Mouse (Mus musculus) MEL (cell line): ENCODE data around the gene a. TPM values are rescaled to one million over a fixed set of nuclear protein-coding genes. Genes with fewer than 3 reads are reported as not detected.

Experiments used
- DNase-seq: peaks from one replicate; pipeline ENCODE4 v3.0.0; 2011; ENCODE audit warnings: low read depth, low spot score
- H3K27ac ChIP-seq: 2 replicates; pipeline ENCODE4 v1.5.1; 2012; ENCODE audit warnings: low read depth, mild to moderate bottlenecking, control low read depth, low read length, moderate library complexity; ENCODE audit not compliant: control insufficient read depth
- H3K27me3 ChIP-seq, 2 experiments: fragments of 150-350 bp in 1 of 2; sonication (generic) in 1 of 2; 2 replicates each; pipeline ENCODE4 v1.6.1; 2012; ENCODE audit warnings: low read length in 2 of 2, mild to moderate bottlenecking in 2 of 2, improper control_type of control experiment in 1 of 2, moderate library complexity in 1 of 2; ENCODE audit not compliant: insufficient read depth in 2 of 2, control insufficient read depth in 1 of 2
- H3K36me3 ChIP-seq, 2 experiments: 2 replicates each; pipeline ENCODE4 v1.6.1; 2012 to 2014; ENCODE audit warnings: low read length in 2 of 2, improper control_type of control experiment in 1 of 2, inconsistent platforms in 1 of 2, mild to moderate bottlenecking in 1 of 2; ENCODE audit not compliant: insufficient read depth in 2 of 2, control insufficient read depth in 1 of 2
- H3K4me1 ChIP-seq, 2 experiments: fragments of 150-350 bp in 1 of 2; sonication (generic) in 1 of 2; 2 replicates each; pipeline ENCODE4 v1.6.1; 2012; ENCODE audit warnings: low read length in 2 of 2, improper control_type of control experiment in 1 of 2, mild to moderate bottlenecking in 1 of 2; ENCODE audit not compliant: insufficient read depth in 2 of 2, control insufficient read depth in 1 of 2
- H3K4me3 ChIP-seq, 2 experiments: fragments of 150-350 bp in 1 of 2; sonication (generic) in 1 of 2; 2 replicates each; pipeline ENCODE4 v1.5.1; 2012; ENCODE audit warnings: low read depth in 2 of 2, low read length in 2 of 2, mild to moderate bottlenecking in 2 of 2, moderate library complexity in 2 of 2, control low read depth in 1 of 2, improper control_type of control experiment in 1 of 2; ENCODE audit not compliant: control insufficient read depth in 1 of 2, insufficient read depth in 1 of 2
- H3K79me2 ChIP-seq: 2 replicates; pipeline ENCODE4 v1.6.1; 2012; ENCODE audit warnings: mild to moderate bottlenecking, low read length, moderate library complexity; ENCODE audit not compliant: control insufficient read depth, poor library complexity, insufficient read depth
- H3K9ac ChIP-seq: 2 replicates; pipeline ENCODE4 v1.6.1; 2012; ENCODE audit warnings: low read depth, mild to moderate bottlenecking, control low read depth, low read length, moderate library complexity; ENCODE audit not compliant: control insufficient read depth, poor library complexity, severe bottlenecking
- H3K9me3 ChIP-seq: fragments of 150-350 bp; sonication (generic); replicated peaks from 2 replicates; pipeline ENCODE4 v1.6.1; 2012; ENCODE audit warnings: mild to moderate bottlenecking, low read length, improper control_type of control experiment, moderate library complexity; ENCODE audit not compliant: insufficient read depth
- BHLHE40 ChIP-seq: IDR thresholded peaks from 2 replicates; pipeline ENCODE4 v1.6.1; 2012; ENCODE audit warnings: low read depth, mild to moderate bottlenecking, inconsistent platforms, low read length, improper control_type of control experiment, borderline replicate concordance
- CHD2 ChIP-seq: IDR thresholded peaks from 2 replicates; pipeline ENCODE4 v1.6.1; 2011; ENCODE audit warnings: low read length, improper control_type of control experiment
- CTCF ChIP-seq, 3 experiments: IDR thresholded peaks in 2 of 3; conservative IDR thresholded peaks in 1 of 3; 2 replicates each; pipeline ENCODE4 v1.5.1; 2011 to 2012; ENCODE audit warnings: low read length in 3 of 3, low read depth in 2 of 3, mild to moderate bottlenecking in 2 of 3, improper control_type of control experiment in 1 of 3, inconsistent platforms in 1 of 3, mixed read lengths in 1 of 3, moderate library complexity in 1 of 3; ENCODE audit not compliant: control insufficient read depth in 1 of 3, insufficient read depth in 1 of 3, poor library complexity in 1 of 3, severe bottlenecking in 1 of 3
- E2F4 ChIP-seq: IDR thresholded peaks from 2 replicates; pipeline ENCODE4 v1.6.1; 2011; ENCODE audit warnings: low read depth, low read length, improper control_type of control experiment, borderline replicate concordance
- ETS1 ChIP-seq: IDR thresholded peaks from 2 replicates; pipeline ENCODE4 v1.6.1; 2012; ENCODE audit warnings: low read depth, mild to moderate bottlenecking, inconsistent platforms, low read length, improper control_type of control experiment, moderate library complexity
- GABPA ChIP-seq: IDR thresholded peaks from 2 replicates; pipeline ENCODE4 v1.6.1; 2012; ENCODE audit warnings: low read depth, mild to moderate bottlenecking, inconsistent platforms, low read length, improper control_type of control experiment, moderate library complexity
- GATA1 ChIP-seq: IDR thresholded peaks from 2 replicates; pipeline ENCODE4 v1.6.1; 2011; ENCODE audit warnings: low read depth, low read length, improper control_type of control experiment
- JUND ChIP-seq: IDR thresholded peaks from 2 replicates; pipeline ENCODE4 v1.6.1; 2011; ENCODE audit warnings: low read depth, mild to moderate bottlenecking, improper control_type of control experiment, low read length
- KAT2A ChIP-seq: conservative IDR thresholded peaks from 2 replicates; pipeline ENCODE4 v1.6.1; 2012; ENCODE audit warnings: low read depth, low read length, improper control_type of control experiment, inconsistent platforms
- MAFK ChIP-seq: IDR thresholded peaks from 2 replicates; pipeline ENCODE4 v1.6.1; 2011; ENCODE audit warnings: low read depth, mild to moderate bottlenecking, low read length, improper control_type of control experiment, borderline replicate concordance
- MAZ ChIP-seq: IDR thresholded peaks from 2 replicates; pipeline ENCODE4 v1.6.1; 2012; ENCODE audit warnings: low read depth, mild to moderate bottlenecking, inconsistent platforms, low read length, improper control_type of control experiment
- MEF2A ChIP-seq: IDR thresholded peaks from 2 replicates; pipeline ENCODE4 v1.6.1; 2014; ENCODE audit warnings: low read depth, mild to moderate bottlenecking, inconsistent platforms, low read length, improper control_type of control experiment; ENCODE audit not compliant: poor library complexity, insufficient replicate concordance, severe bottlenecking; ENCODE audit errors: extremely low read depth
- MXI1 ChIP-seq: IDR thresholded peaks from 2 replicates; pipeline ENCODE4 v1.6.1; 2011; ENCODE audit warnings: mild to moderate bottlenecking, low read depth, low read length, improper control_type of control experiment
- MYC ChIP-seq: IDR thresholded peaks from 2 replicates; pipeline ENCODE4 v1.6.1; 2011; ENCODE audit warnings: low read depth, mild to moderate bottlenecking, low read length, improper control_type of control experiment, moderate library complexity
- NRF1 ChIP-seq: IDR thresholded peaks from 2 replicates; pipeline ENCODE4 v1.6.1; 2014; ENCODE audit warnings: low read depth, mild to moderate bottlenecking, inconsistent platforms, low read length, improper control_type of control experiment, moderate library complexity; ENCODE audit not compliant: poor library complexity, insufficient read depth, severe bottlenecking
- POLR2A ChIP-seq, 2 experiments: IDR thresholded peaks; 2 replicates each; pipeline ENCODE4 v1.6.1; 2011 to 2012; ENCODE audit warnings: low read length in 2 of 2, mild to moderate bottlenecking in 2 of 2, control low read depth in 1 of 2, improper control_type of control experiment in 1 of 2, low read depth in 1 of 2, moderate library complexity in 1 of 2; ENCODE audit not compliant: control insufficient read depth in 1 of 2, insufficient read depth in 1 of 2, poor library complexity in 1 of 2
- POLR2AphosphoS2 ChIP-seq: IDR thresholded peaks from 2 replicates; pipeline ENCODE4 v1.6.1; 2011; ENCODE audit warnings: low read length, improper control_type of control experiment
- RAD21 ChIP-seq: IDR thresholded peaks from 2 replicates; pipeline ENCODE4 v1.6.1; 2011; ENCODE audit warnings: mild to moderate bottlenecking, low read depth, low read length, improper control_type of control experiment
- SIN3A ChIP-seq: IDR thresholded peaks from 2 replicates; pipeline ENCODE4 v1.6.1; 2012; ENCODE audit warnings: low read length, improper control_type of control experiment, inconsistent platforms
- SMC3 ChIP-seq: IDR thresholded peaks from 2 replicates; pipeline ENCODE4 v1.6.1; 2011; ENCODE audit warnings: low read depth, low read length, improper control_type of control experiment
- TAL1 ChIP-seq: IDR thresholded peaks from 2 replicates; pipeline ENCODE4 v1.6.1; 2012; ENCODE audit warnings: mild to moderate bottlenecking, inconsistent platforms, low read length, moderate library complexity, mixed read lengths
- UBTF ChIP-seq: IDR thresholded peaks from 2 replicates; pipeline ENCODE4 v1.6.1; 2012; ENCODE audit warnings: low read depth, mild to moderate bottlenecking, inconsistent platforms, low read length, improper control_type of control experiment, moderate library complexity, borderline replicate concordance; ENCODE audit not compliant: insufficient read depth
- USF1 ChIP-seq: IDR thresholded peaks from 2 replicates; pipeline ENCODE4 v1.6.1; 2014; ENCODE audit warnings: low read depth, mild to moderate bottlenecking, inconsistent platforms, low read length, improper control_type of control experiment, moderate library complexity
- USF2 ChIP-seq, 2 experiments: IDR thresholded peaks; 2 replicates each; pipeline ENCODE4 v1.6.1; 2011 to 2012; ENCODE audit warnings: improper control_type of control experiment in 2 of 2, low read length in 2 of 2, borderline replicate concordance in 1 of 2, inconsistent platforms in 1 of 2, low read depth in 1 of 2, mild to moderate bottlenecking in 1 of 2; ENCODE audit not compliant: insufficient read depth in 1 of 2
- ZC3H11A ChIP-seq: IDR thresholded peaks from 2 replicates; pipeline ENCODE4 v1.6.1; 2012; ENCODE audit warnings: low read depth, mild to moderate bottlenecking, inconsistent platforms, low read length, improper control_type of control experiment
- ZKSCAN1 ChIP-seq: IDR thresholded peaks from 2 replicates; pipeline ENCODE4 v1.6.1; 2012; ENCODE audit warnings: low read depth, mild to moderate bottlenecking, inconsistent platforms, low read length, improper control_type of control experiment, moderate library complexity
- ZMIZ1 ChIP-seq: IDR thresholded peaks from 2 replicates; pipeline ENCODE4 v1.6.1; 2012; ENCODE audit warnings: low read depth, mild to moderate bottlenecking, inconsistent platforms, low read length, improper control_type of control experiment, moderate library complexity
- ZNF384 ChIP-seq: IDR thresholded peaks from 2 replicates; pipeline ENCODE4 v1.6.1; 2012; ENCODE audit warnings: low read depth, mild to moderate bottlenecking, inconsistent platforms, low read length, improper control_type of control experiment
- polyA plus RNA-seq, 2 experiments: library from polyadenylated mRNA; stranded (reverse) in 1 of 2; unstranded in 1 of 2; fragments of >175 nt in 1 of 2; fragments of >200 nt in 1 of 2; gene quantifications; 2 replicates each; pipeline versions ENCODE4 v1.2.1 to v1.2.4; 2012; ENCODE audit warnings: low replicate concordance in 2 of 2, low read depth in 1 of 2; ENCODE audit not compliant: insufficient read length in 2 of 2, insufficient read depth in 1 of 2, missing spikeins in 1 of 2
- total RNA-seq: library from RNA; depleted of rRNA; stranded (reverse); fragments of 300-350 nt; gene quantifications from 2 replicates; pipeline ENCODE4 v1.2.3, GENCODE M21; 2012

a gene
- total and polyA plus RNA-seq, 3 experiments, result not detected

GRCm38 (mm10) chr2:154942546-154942945, 151.3 kb downstream of the a start:
- Histone ChIP-seq H3K36me3 (no peaks in the 10 kb centered on the region), H3K79me2 (no peaks in the 10 kb centered on the region), H3K27ac (no peak overlapping the region), H3K9ac (peak overlapping the region; percentile 52), H3K9me3 (no peaks in the 10 kb centered on the region), H3K27me3 (peaks cover 2 to 6% of the 10 kb centered on the region in 2 experiments; a peak in 3 of 4 replicates), H3K4me1 (no peaks in the 10 kb centered on the region; a peak in 1 of 4 replicates), H3K4me3 (peak overlapping the region; percentile 71 to 72)
- peak; percentile 25 for DNase-seq
- TF ChIP-seq ZKSCAN1 (no peak), KAT2A (no peak), E2F4 (no peak), MAZ (no peak)

GRCm38 (mm10) chr2:154943101-154943500, 151.9 kb downstream of the a start:
- Histone ChIP-seq H3K27ac (no peak overlapping the region), H3K9me3 (no peaks in the 10 kb centered on the region)

GRCm38 (mm10) chr2:154946921-154947320, 155.7 kb downstream of the a start:
- peaks cover 13 to 14% of the 10 kb centered on the region in 2 experiments for H3K27me3 ChIP-seq
- no peak overlapping the region for H3K9ac ChIP-seq
- no peak for TF ChIP-seq ETS1
- no peak for TF ChIP-seq ZMIZ1
- no peak for TF ChIP-seq NRF1
- no peak for TF ChIP-seq UBTF
- no peak for TF ChIP-seq USF1
- no peak for TF ChIP-seq MAFK
- no peak for TF ChIP-seq ZNF384
- TF ChIP-seq, all 39 proteins: peak for 0

More at GRCm38 (mm10) chr2:154943101-154943500, 151.9 kb downstream of the a start:
- Histone ChIP-seq H3K79me2 (no peaks in the 10 kb centered on the region), H3K27me3 (peaks cover 6 to 7% of the 10 kb centered on the region in 2 experiments), H3K4me3 (peak overlapping the region; percentile 71 to 72), H3K4me1 (no peaks in the 10 kb centered on the region; a peak in 1 of 4 replicates), H3K9ac (peak overlapping the region; percentile 52), H3K36me3 (no peaks in the 10 kb centered on the region)
- TF ChIP-seq RAD21, result peak; percentile 79
- TF ChIP-seq GABPA, result no peak
- TF ChIP-seq POLR2A (IDR thresholded peaks at IDR 0.05; ENCODE audit: control insufficient read depth in 1 of 2, insufficient read depth in 1 of 2, low read depth in 1 of 2, low read length in 2 of 2, poor library complexity in 1 of 2), result no peak
- no peak for TF ChIP-seq BHLHE40
- TF ChIP-seq ZMIZ1, result no peak
- TF ChIP-seq MYC, result 0 out of 2 replicates have a peak, but pooled peaks have one; percentile 40
- no peak for TF ChIP-seq MEF2A
- TF ChIP-seq SMC3, result peak; percentile 63
- no peak for TF ChIP-seq MAFK
- TF ChIP-seq MXI1, result peak; percentile 4; the same call in 1 of the 2 replicates
- no peak for TF ChIP-seq USF1
- peak; percentile 52 to 87 (median 81) for TF ChIP-seq CTCF (IDR thresholded peaks at IDR 0.05 in 2 of 3, conservative IDR thresholded peaks at IDR 0.05 in 1 of 3; ENCODE audit: control insufficient read depth in 1 of 3, insufficient read depth in 1 of 3, low read depth in 2 of 3, low read length in 3 of 3, poor library complexity in 1 of 3, severe bottlenecking in 1 of 3)
- no peak for TF ChIP-seq CHD2
- no peak for TF ChIP-seq POLR2AphosphoS2
- TF ChIP-seq ZNF384, result no peak
- no peak for TF ChIP-seq USF2 (IDR thresholded peaks at IDR 0.05; ENCODE audit: borderline replicate concordance in 1 of 2, insufficient read depth in 1 of 2, low read depth in 1 of 2, low read length in 2 of 2)
- peak; percentile 62 for TF ChIP-seq ZC3H11A
- no peak for TF ChIP-seq TAL1
- no peak; the same call in 1 of the 2 replicates for TF ChIP-seq SIN3A
- no peak for TF ChIP-seq GATA1
- no peak for TF ChIP-seq NRF1
- TF ChIP-seq MAZ, result no peak
- TF ChIP-seq UBTF, result no peak
- TF ChIP-seq JUND, result no peak
- DNase-seq, result peak; percentile 63

More at GRCm38 (mm10) chr2:154946921-154947320, 155.7 kb downstream of the a start:
- Histone ChIP-seq H3K4me3 (no peak overlapping the region), H3K36me3 (no peaks in the 10 kb centered on the region), H3K79me2 (no peaks in the 10 kb centered on the region), H3K27ac (no peak overlapping the region), H3K9me3 (no peaks in the 10 kb centered on the region), H3K4me1 (no peaks in the 10 kb centered on the region; a peak in 1 of 4 replicates)
- no peak for DNase-seq
